Mouse (Mus musculus) testis, postnatal 14 days (tissue): ENCODE results near the gene Gpr84.
A peak's percentile ranks its signal among the peaks of the same experiment; 100 is the strongest.

ENCODE experiments used
- DNase-seq: peaks from one replicate; pipeline ENCODE4 v3.0.0; 2021; ENCODE audit warnings: low spot score

The Gpr84 gene

GRCm38 (mm10) chr15:103335488-103336235 is 25.2 kb upstream of the Gpr84 start:
- no peak for DNase-seq

DNA sequence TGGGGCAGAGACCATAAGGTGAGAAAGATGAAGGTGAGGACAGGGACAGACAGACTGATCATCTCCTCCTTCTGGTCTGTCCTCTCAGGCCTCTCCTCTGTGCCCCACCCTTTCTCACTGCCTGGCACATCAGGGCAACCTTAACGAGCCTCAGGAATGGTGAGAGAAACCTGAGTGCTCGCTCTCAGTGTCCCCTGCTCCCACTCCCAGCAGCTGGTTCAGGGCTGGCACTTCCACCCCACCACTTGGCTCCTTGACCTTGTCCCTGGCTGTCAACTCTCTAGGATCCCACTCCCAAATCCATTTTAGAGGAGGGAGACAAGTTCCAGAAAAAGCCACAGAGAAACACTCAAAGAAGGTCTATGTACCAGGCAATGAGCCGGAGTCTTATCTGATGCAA is 24.6 kb upstream of the Gpr84 start:
- DNase-seq = no peak

DNA sequence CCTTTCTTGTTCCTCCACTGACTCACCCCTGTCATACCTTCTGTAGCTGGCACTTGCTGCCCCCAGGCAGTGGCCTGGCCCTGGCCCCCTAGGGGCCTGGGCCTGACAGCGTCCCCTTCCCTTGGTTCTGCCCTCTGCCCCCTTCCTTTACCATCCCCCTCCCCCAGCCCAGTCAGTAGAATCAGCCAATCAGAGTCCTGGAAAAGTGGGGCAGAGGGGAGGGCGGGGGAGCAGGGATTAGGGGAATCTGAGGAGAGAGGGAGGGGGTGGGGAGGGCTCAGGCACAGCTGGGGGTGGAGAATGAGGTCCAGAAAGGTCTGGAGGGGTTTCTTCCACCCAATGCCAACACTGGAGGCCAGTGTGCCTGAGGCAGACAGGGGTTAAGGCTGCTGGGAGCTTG is 23.8 kb upstream of the Gpr84 start:
- no peak for DNase-seq

- no peak for DNase-seq
Measured at GRCm38 (mm10) chr15:103333738-103334137, 23.3 kb upstream of the Gpr84 start.

DNA sequence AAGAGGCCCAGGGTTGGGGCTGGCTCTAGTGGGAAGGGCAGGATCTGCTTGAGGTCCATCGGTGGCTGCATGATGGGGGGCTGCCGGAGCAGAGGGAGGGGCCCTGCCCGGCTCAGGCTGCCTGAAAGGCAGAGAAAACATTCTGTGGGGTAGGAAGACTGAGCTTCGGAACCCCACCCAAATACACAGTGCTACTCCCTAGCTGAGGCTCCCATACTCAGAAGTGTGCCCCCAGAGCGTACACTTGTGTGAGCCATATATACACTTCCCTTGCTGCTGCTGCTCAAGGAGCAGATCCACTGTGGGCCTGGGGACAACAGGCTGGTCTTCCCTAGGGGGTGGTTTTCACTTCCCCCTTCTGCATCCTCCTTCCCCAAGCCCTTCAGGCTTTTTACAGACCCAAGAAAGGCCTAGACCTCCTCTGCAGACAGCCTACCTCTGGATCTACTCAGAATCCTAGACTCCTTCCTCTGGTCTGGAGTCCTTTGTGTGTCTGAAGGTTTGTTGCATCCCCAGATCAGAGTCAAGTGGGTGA is 22.7 kb upstream of the Gpr84 start:
- DNase-seq = no peak

GRCm38 (mm10) chr15:103323455-103324247 is 13.2 kb upstream of the Gpr84 start:
- DNase-seq = peak; percentile 88

DNA sequence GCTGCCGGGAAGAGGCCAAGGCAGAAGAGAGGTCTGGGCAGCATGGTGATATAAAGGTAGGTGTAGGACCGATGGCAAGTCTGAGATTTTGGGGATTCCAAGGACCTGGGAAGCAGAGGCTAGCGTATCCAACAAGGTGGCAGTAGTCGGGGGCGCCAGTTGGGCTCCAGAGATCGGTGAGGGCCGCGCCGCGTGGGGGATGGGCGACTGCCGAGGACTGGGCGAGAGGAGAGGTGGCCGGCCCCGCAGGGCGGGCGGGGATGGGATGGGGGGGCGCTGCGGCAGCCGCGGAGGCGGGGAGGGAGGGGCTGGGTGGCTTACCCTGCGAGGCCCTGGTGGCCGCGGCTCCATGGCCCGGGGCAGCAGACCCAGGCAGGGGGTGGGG is 12.7 kb upstream of the Gpr84 start:
- peak; percentile 75 for DNase-seq

GRCm38 (mm10) chr15:103322396-103322795 is 12.0 kb upstream of the Gpr84 start:
- no peak for DNase-seq

GRCm38 (mm10) chr15:103321076-103321475 is 10.7 kb upstream of the Gpr84 start:
- DNase-seq = no peak

- DNase-seq = no peak
Measured at GRCm38 (mm10) chr15:103318201-103318816, 7.9 kb upstream of the Gpr84 start.

DNA sequence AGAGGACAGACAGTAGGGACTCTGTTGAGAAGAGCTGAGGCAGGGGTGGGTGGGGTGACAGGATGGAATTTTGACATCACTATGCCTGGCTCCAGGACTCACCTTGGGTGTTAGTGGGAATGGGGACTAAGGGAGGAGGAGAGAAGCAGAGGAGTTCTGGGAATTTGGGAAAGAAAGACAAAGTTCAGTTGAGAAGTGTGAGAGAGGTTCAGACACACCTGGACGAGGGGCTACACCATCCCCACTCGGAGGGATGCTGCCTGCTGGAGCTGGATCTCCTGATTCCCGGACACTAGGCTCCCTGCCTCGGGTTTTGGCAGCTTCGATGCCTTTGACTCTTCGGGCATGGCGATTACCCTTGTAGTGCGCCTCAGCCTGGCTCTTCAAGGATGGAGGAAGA is 7.3 kb upstream of the Gpr84 start:
- DNase-seq = no peak

- DNase-seq = no peak
Measured at GRCm38 (mm10) chr15:103317120-103317519, 6.7 kb upstream of the Gpr84 start.

DNA sequence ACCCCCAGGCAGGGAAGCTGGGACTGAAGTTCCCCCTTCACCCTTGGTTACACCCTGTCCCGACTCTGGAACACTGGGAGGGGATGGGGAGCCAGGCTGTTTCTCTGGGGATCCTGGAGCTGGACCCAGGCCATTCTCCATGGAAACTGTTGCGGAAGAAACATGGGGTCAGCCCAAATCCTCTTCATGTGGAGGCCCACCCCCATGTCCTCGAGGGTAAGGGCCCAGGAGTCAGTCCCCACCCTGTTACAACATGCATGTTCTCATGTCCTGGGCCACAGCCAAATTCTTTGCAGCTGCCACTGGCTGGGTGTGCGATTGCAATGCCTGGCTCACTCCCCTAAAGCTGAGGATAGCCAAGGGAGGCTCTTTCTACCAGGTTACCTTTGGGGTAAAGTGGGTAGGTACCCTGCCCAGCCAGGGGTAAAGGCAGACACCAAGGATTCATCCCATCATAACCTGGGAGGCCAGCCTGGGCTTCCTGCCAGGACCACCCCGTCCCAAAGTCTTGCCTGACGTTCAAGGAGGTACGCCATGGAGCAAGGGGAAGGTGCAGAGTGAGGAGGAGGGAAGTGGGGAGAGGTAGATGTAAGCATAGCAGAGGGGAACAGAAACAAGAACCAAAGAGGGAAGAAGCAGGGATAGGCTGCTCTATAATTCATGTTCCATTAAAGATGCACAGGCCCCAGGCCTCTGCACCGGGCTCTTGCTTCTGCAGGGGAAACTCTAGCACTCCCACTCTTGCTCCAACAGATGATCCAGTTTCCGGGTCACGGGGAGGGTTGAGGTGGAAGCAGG is 5.8 kb upstream of the Gpr84 start:
- no peak for DNase-seq

DNA sequence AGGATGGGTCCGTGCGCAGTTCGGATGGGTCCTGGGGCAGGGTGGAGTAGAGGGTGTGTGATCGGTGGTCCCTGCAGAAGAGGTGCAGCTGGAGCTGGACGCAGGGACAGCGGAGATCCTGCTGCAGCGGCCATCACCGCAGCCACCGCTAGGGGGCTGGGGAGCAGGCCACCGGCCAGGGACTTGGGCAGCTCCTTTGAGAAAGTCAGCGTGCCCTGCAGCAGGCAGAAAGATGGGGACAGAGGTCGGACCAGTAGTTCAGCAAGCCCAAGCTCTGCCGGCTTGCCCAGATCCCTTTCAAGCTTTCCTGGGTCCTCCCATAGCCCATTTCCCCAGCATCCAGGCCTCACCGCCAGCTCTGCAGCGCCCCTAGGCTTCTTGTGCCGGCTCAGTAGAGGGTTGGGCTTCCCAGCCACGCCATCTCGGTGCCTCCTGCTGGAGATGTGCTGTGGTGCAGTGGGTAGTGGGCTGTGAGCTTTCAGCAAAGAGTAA is 4.6 kb upstream of the Gpr84 start:
- DNase-seq = no peak

GRCm38 (mm10) chr15:103314181-103314580 is 3.8 kb upstream of the Gpr84 start:
- DNase-seq = no peak

DNA sequence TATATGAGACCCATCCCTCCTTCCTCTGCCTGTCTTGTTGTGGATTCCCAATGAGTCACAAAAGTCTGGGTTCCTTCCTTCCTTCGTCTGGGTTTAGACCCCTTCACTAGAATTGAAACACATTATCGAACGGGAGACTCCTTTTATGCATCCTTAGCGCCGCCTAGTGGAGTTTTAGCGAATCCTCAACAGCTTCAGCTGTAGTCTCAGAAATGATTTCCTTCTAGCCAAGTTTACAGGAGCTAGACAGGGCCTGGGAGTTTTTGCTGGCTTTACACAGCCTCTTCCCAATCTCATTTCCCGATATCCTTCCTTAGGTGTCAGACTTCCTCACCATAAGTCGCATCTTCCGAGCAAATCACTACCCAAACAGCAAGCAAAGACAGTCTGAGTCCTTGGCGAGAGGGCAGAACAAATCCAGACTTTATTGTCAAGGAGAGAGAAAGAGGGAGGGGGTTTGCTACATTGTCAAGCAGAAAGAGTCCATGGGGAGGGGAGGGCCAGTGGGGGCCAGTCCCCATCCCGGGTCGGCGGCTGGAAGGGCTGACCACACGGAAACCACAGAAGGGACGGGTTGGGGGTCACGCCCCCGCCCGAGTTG is 3.2 kb upstream of the Gpr84 start:
- DNase-seq = peak; percentile 73

GRCm38 (mm10) chr15:103308876-103309580 is 1.4 kb downstream of the Gpr84 start:
- DNase-seq = no peak

- no peak for DNase-seq
Measured at GRCm38 (mm10) chr15:103308056-103308875, 2.1 kb downstream of the Gpr84 start.

DNA sequence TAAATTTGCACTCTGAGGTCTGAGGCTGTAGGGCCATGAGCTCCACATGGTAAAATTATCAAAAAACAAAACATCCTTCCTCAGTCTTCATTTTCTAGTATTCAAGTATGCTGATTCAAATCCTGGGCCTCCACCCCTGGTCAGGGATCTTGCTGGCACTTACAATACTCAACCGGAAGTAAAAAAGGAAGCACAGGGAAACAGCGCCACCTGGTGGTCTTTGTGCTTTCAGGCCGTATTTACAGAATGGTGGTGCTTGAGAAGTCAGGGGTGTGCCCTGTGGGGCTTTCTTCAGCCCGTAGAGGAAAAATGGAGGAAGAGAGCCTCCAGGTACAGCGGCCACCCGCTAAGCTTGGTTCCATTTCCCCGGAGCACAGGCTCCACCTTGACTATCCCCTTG is 3.3 kb downstream of the Gpr84 start:
- peak; percentile 81 for DNase-seq
